Comparison of ENCODE assay signal across 22 mouse cellular contexts in genomic region chr7:25429886-25430784, GRCm38 (mm10). TPM values are rescaled to one million over a fixed set of nuclear protein-coding genes. Genes with fewer than 3 reads are reported as not detected.
DNase-seq lines count a peak whose midpoint lies in the region; ATAC-seq and TF ChIP-seq lines count a peak whose summit lies in the region.
"Had no signal": no experiment of that assay in that cellular context is flagged by ENCODE, and none has a peak within 500 bp of the region (broad histone marks: within the 10 kb centered on the region; RNA-seq: fewer than 3 reads in every experiment).

No protein-coding gene starts in this region.

- no peaks in the 10 kb centered on the region for H3K9me3 ChIP-seq in lung, embryonic 16.5 days (ENCODE audit: control insufficient read depth, low read length)
- H3K9me3 ChIP-seq in ES-E14 (ENCODE audit: control insufficient read depth, insufficient read depth, low read depth, low read length), result no peaks in the 10 kb centered on the region
- H3K9me3 ChIP-seq in stomach, embryonic 15.5 days, result no peaks in the 10 kb centered on the region
- H3K9me3 ChIP-seq: embryonic facial prominence, embryonic 15.5 days; forebrain, embryonic 13.5 days; heart, embryonic 15.5 days; limb, embryonic 12.5 days; midbrain, embryonic 10.5 days; neural tube, embryonic 15.5 days had no signal

- no peak overlapping the region for H3K4me3 ChIP-seq in lung, embryonic 16.5 days (ENCODE audit: low read length)
- no peak overlapping the region for H3K4me3 ChIP-seq in ES-E14 (ENCODE audit: insufficient read depth in 1 of 2, low read depth in 1 of 2, low read length in 2 of 2, poor library complexity in 1 of 2, severe bottlenecking in 1 of 2)
- no peak overlapping the region for H3K4me3 ChIP-seq in stomach, embryonic 15.5 days (replicated peaks)
- H3K4me3 ChIP-seq: embryonic facial prominence, embryonic 15.5 days; forebrain, embryonic 13.5 days; heart, embryonic 15.5 days; limb, embryonic 12.5 days; midbrain, embryonic 10.5 days; neural tube, embryonic 15.5 days had no signal

- H3K27ac ChIP-seq in lung, embryonic 16.5 days (ENCODE audit: low read length), result peak overlapping the region; percentile 44; the same call in 1 of the 2 replicates
- H3K27ac ChIP-seq in ES-E14 (ENCODE audit: insufficient read depth, low read depth, low read length, poor library complexity, severe bottlenecking), result peak overlapping the region; percentile 29; the same call in 1 of the 2 replicates
- peak overlapping the region; percentile 13; the same call in 1 of the 2 replicates for H3K27ac ChIP-seq in stomach, embryonic 15.5 days
- H3K27ac ChIP-seq: embryonic facial prominence, embryonic 15.5 days; forebrain, embryonic 13.5 days; heart, embryonic 15.5 days; limb, embryonic 12.5 days; midbrain, embryonic 10.5 days; neural tube, embryonic 15.5 days had no signal

- intact Hi-C loops in heart, postnatal 25 days (cut with DNase I), result loop anchor here (5.0 kb wide), 1 partner anchor 167 kb away; no protein-coding TSS in a partner anchor

- no peaks in the 10 kb centered on the region for H3K27me3 ChIP-seq in lung, embryonic 16.5 days (ENCODE audit: control insufficient read depth, insufficient read depth, low read depth, low read length)
- no peaks in the 10 kb centered on the region for H3K27me3 ChIP-seq in stomach, embryonic 15.5 days (replicated peaks)
- H3K27me3 ChIP-seq: embryonic facial prominence, embryonic 15.5 days; forebrain, embryonic 13.5 days; heart, embryonic 15.5 days; limb, embryonic 12.5 days; neural tube, embryonic 15.5 days had no signal

- in situ Hi-C loops in ES-E14 (cut with MboI; ENCODE audit: low sequenced_read_pairs in 2 of 2, unreplicated experiment in 2 of 2), result loop anchor here (5.0 to 10.0 kb wide), 2 partner anchors 52 to 165 kb away; no protein-coding TSS in a partner anchor

- no peaks in the 10 kb centered on the region for H3K36me3 ChIP-seq in lung, embryonic 16.5 days (ENCODE audit: control insufficient read depth, insufficient read depth, low read length)
- H3K36me3 ChIP-seq in ES-E14 (ENCODE audit: control insufficient read depth, insufficient read depth, low read length, poor library complexity, severe bottlenecking), result no peaks in the 10 kb centered on the region
- H3K36me3 ChIP-seq in stomach, embryonic 15.5 days, result no peaks in the 10 kb centered on the region
- H3K36me3 ChIP-seq: embryonic facial prominence, embryonic 15.5 days; heart, embryonic 15.5 days; limb, embryonic 12.5 days; midbrain, embryonic 10.5 days; neural tube, embryonic 15.5 days had no signal

- H3K4me1 ChIP-seq in lung, embryonic 16.5 days (replicated peaks; ENCODE audit: control insufficient read depth, insufficient read depth, low read length), result peaks cover 14% of the 10 kb centered on the region
- peaks cover 30 to 34% of the 10 kb centered on the region in 2 experiments for H3K4me1 ChIP-seq in ES-E14 (ENCODE audit: control insufficient read depth in 2 of 2, insufficient read depth in 2 of 2, low read length in 2 of 2, poor library complexity in 1 of 2)
- peaks cover 14% of the 10 kb centered on the region; the same call in 1 of the 2 replicates for H3K4me1 ChIP-seq in stomach, embryonic 15.5 days

- WGBS in lung, embryonic 16.5 days, result 64% methylated on average over 4 of the region's 4 CpGs
- 71% methylated on average over 4 of the region's 4 CpGs for WGBS in stomach, embryonic 15.5 days

- no peak for ATAC-seq in lung, embryonic 16.5 days (ENCODE audit: low read depth)
- no peak for ATAC-seq in stomach, embryonic 15.5 days (ENCODE audit: insufficient read depth, low FRiP score, low read depth)
- ATAC-seq: CD4-positive, CD25-positive, alpha-beta regulatory T cell, adult 4 months; forebrain, embryonic 13.5 days had no signal

- no peak overlapping the region for H3K9ac ChIP-seq in lung, embryonic 16.5 days (ENCODE audit: low read length)
- no peak overlapping the region for H3K9ac ChIP-seq in ES-E14 (ENCODE audit: insufficient read depth, low read depth, low read length, poor library complexity, severe bottlenecking)
- H3K9ac ChIP-seq in stomach, embryonic 15.5 days, result no peak overlapping the region
- H3K9ac ChIP-seq: embryonic facial prominence, embryonic 15.5 days; forebrain, embryonic 13.5 days; heart, embryonic 15.5 days; limb, embryonic 12.5 days; neural tube, embryonic 15.5 days had no signal

- no peak for DNase-seq in lung, postnatal 4 days
- no peak for DNase-seq in ES-E14 (ENCODE audit: low read depth, low spot score)
- DNase-seq in fat pad, adult 2 months (ENCODE audit: extremely low read depth, low read depth, low spot score), result peak; percentile 40
- no peak for DNase-seq in right cerebral cortex, postnatal 25 days
- DNase-seq in heart, postnatal 25 days (ENCODE audit: low spot score), result no peak
- DNase-seq: adrenal gland, adult 2 months; cerebellum, adult 8-10 months; kidney, adult 11 months; kidney, postnatal 4 days; right cerebral cortex, adult 18-20 months had no signal

- H3K4me2 ChIP-seq in lung, embryonic 16.5 days (ENCODE audit: low read depth, low read length), result no peak overlapping the region
- no peak overlapping the region for H3K4me2 ChIP-seq in stomach, embryonic 15.5 days
- H3K4me2 ChIP-seq: embryonic facial prominence, embryonic 15.5 days; forebrain, embryonic 13.5 days; heart, embryonic 15.5 days; limb, embryonic 12.5 days; neural tube, embryonic 15.5 days had no signal

TF ChIP-seq in ES-E14, 5 proteins besides CTCF, POLR2A, EP300 and RAD21:
- no peak for TF ChIP-seq MAFK (IDR thresholded peaks at IDR 0.05; ENCODE audit: insufficient read depth, low read depth, low read length)
- TF ChIP-seq ZNF384 (IDR thresholded peaks at IDR 0.05; ENCODE audit: low read depth, low read length), result no peak
- no peak for TF ChIP-seq CHD2 (IDR thresholded peaks at IDR 0.05; ENCODE audit: low read depth, low read length)
- TF ChIP-seq HCFC1 (IDR thresholded peaks at IDR 0.05; ENCODE audit: borderline replicate concordance, insufficient read depth, low read length), result no peak
- no peak for TF ChIP-seq ZC3H11A (IDR thresholded peaks at IDR 0.05; ENCODE audit: borderline replicate concordance, low read depth, low read length)

RNA-seq across cellular contexts. Expression of gene Cxcl17, which starts 17.4 kb away (rescaled TPM):
- polyA plus RNA-seq in lung, embryonic 16.5 days (2015; fragmentation: Nextera tagmentation; extraction: Ambion mirVana), result 0.49 TPM in 1 of 2 replicates, not detected in the other
- total RNA-seq in ES-E14 (2012; rRNA removed), result 0.31 TPM in 1 of 2 replicates, not detected in the other
- polyA plus RNA-seq in stomach, embryonic 15.5 days (2015; fragmentation: Nextera tagmentation; extraction: Ambion mirVana), result 0.36 and 0.42 TPM in 2 replicates
- not detected for total RNA-seq in heart, postnatal 25 days (2021)
- total RNA-seq: adrenal gland, adult 2 months; granulocyte monocyte progenitor cell, adult 5-6 weeks had no signal
- polyA plus RNA-seq: adrenal gland, adult 2 months; CD4-positive, CD25-positive, alpha-beta regulatory T cell, adult 4 months; hindbrain, embryonic 11.5 days; spleen, adult 2 months had no signal

RNA-seq across cellular contexts. Expression of gene Lipe, which starts 31.6 kb away (rescaled TPM):
- 9.4 and 11.4 TPM in 2 replicates for polyA plus RNA-seq in lung, embryonic 16.5 days (2015; fragmentation: Nextera tagmentation; extraction: Ambion mirVana)
- 3.8 and 4.7 TPM in 2 replicates for total RNA-seq in ES-E14 (2012; rRNA removed)
- polyA plus RNA-seq in stomach, embryonic 15.5 days (2015; fragmentation: Nextera tagmentation; extraction: Ambion mirVana), result 8.3 and 8.4 TPM in 2 replicates
- total RNA-seq in heart, postnatal 25 days (2021), result 10 to 100 TPM; 40.5 to 41.5 TPM

RNA-seq across cellular contexts. Expression of gene Ceacam1, which starts 47.3 kb away (rescaled TPM):
- polyA plus RNA-seq in lung, embryonic 16.5 days (2015; fragmentation: Nextera tagmentation; extraction: Ambion mirVana), result 7.3 TPM in 2 replicates
- total RNA-seq in ES-E14 (2012; rRNA removed), result 5.6 and 16.0 TPM in 2 replicates
- 32.4 and 54.7 TPM in 2 replicates for polyA plus RNA-seq in stomach, embryonic 15.5 days (2015; fragmentation: Nextera tagmentation; extraction: Ambion mirVana)
- total RNA-seq in heart, postnatal 25 days (2021), result 10 to 100 TPM; 12.4 to 14.7 TPM
